Mouse (Mus musculus) liver, embryonic 11.5 days (tissue): ENCODE data around the gene Ankrd40. TPM values are rescaled to one million over a fixed set of nuclear protein-coding genes. Genes with fewer than 3 reads are reported as not detected.

ENCODE experiments used
- ATAC-seq: fragments of 200-750 bp; cut with Nextera tagmentation; replicated peaks from 2 replicates; pipeline ENCODE4 v1.8.0; 2017; ENCODE audit warnings: moderate number of reproducible peaks, mild to moderate bottlenecking, moderate TSS enrichment, moderate library complexity; ENCODE audit not compliant: low FRiP score
- DNase-seq: peaks from one replicate; pipeline ENCODE4 v3.0.0-alpha.2; 2017; ENCODE audit warnings: low spot score
- H3K27ac ChIP-seq: fragments of 300-500 bp; sonication (generic); 2 replicates; pipeline ENCODE4 v1.5.1; 2014; ENCODE audit warnings: mild to moderate bottlenecking, low read depth, low read length, control low read depth
- H3K27me3 ChIP-seq: fragments of 300-500 bp; sonication (generic); replicated peaks from 2 replicates; pipeline ENCODE4 v1.6.1; 2014; ENCODE audit warnings: low read length, mixed read lengths; ENCODE audit not compliant: control insufficient read depth, insufficient read depth
- H3K36me3 ChIP-seq: fragments of 300-500 bp; sonication (generic); 2 replicates; pipeline ENCODE4 v1.6.1; 2014; ENCODE audit warnings: mild to moderate bottlenecking, low read length, moderate library complexity, mixed read lengths; ENCODE audit not compliant: control insufficient read depth, insufficient read depth
- H3K4me1 ChIP-seq: fragments of 300-500 bp; sonication (generic); replicated peaks from 2 replicates; pipeline ENCODE4 v1.6.1; 2014; ENCODE audit warnings: low read length, mixed read lengths; ENCODE audit not compliant: control insufficient read depth, insufficient read depth
- H3K4me2 ChIP-seq: fragments of 300-500 bp; sonication (generic); 2 replicates; pipeline ENCODE4 v1.6.1; 2014; ENCODE audit warnings: mild to moderate bottlenecking, control low read depth, moderate library complexity
- H3K4me3 ChIP-seq: fragments of 300-500 bp; sonication (generic); 2 replicates; pipeline ENCODE4 v1.5.1; 2014; ENCODE audit warnings: low read depth, low read length, control low read depth
- H3K9ac ChIP-seq: fragments of 300-500 bp; sonication (generic); 2 replicates; pipeline ENCODE4 v1.6.1; 2014; ENCODE audit warnings: low read depth, low read length, control low read depth
- H3K9me3 ChIP-seq: fragments of 300-500 bp; sonication (generic); 2 replicates; pipeline ENCODE4 v1.6.1; 2016; ENCODE audit warnings: low read length, inconsistent platforms, mixed read lengths; ENCODE audit not compliant: control insufficient read depth
- WGBS: fragments of 180-500 bp; shearing (Covaris S2); extraction: QIAGEN DNeasy Blood & Tissue Kit; methylation state at CpG from one replicate; pipeline ENCODE4 v1.1.7; 2014; 5-methylcytosine and 5-hydroxymethylcytosine counted together
- polyA plus RNA-seq: library from polyadenylated mRNA; unstranded; fragments of >200 nt; fragmentation: Nextera tagmentation; extraction: Ambion mirVana; gene quantifications from 2 replicates; pipeline ENCODE4 v1.2.1, GENCODE M21; 2014

Ankrd40 gene
- polyA plus RNA-seq, 1 experiment from 2014 or later = 12.7 TPM

GRCm38 (mm10) chr11:94343955-94344358, 16.2 kb downstream of the Ankrd40 start:
- H3K4me1 ChIP-seq = peaks cover 15% of the 10 kb centered on the region
- H3K9me3 ChIP-seq = no peaks in the 10 kb centered on the region
- no peak overlapping the region for H3K4me3 ChIP-seq
- WGBS = 56% methylated on average over 5 of the region's 5 CpGs
- no peak overlapping the region for H3K4me2 ChIP-seq
- H3K9ac ChIP-seq = no peak overlapping the region
- DNase-seq (no peak), ATAC-seq (no peak)
- no peak overlapping the region for H3K27ac ChIP-seq
- H3K27me3 ChIP-seq = peaks cover 7% of the 10 kb centered on the region
- H3K36me3 ChIP-seq = no peaks in the 10 kb centered on the region

- DNase-seq = no peak
- H3K9me3 ChIP-seq = no peaks in the 10 kb centered on the region
- peaks cover 15% of the 10 kb centered on the region for H3K4me1 ChIP-seq
These were observed 16.7 kb downstream of the Ankrd40 start for GRCm38 (mm10) chr11:94344470-94344869.

GRCm38 (mm10) chr11:94345926-94346325, 18.1 kb downstream of the Ankrd40 start:
- Histone ChIP-seq H3K27me3 (peaks cover 7% of the 10 kb centered on the region), H3K9ac (no peak overlapping the region), H3K4me1 (peaks cover 28% of the 10 kb centered on the region), H3K4me2 (no peak overlapping the region), H3K27ac (no peak overlapping the region), H3K36me3 (no peaks in the 10 kb centered on the region), H3K4me3 (no peak overlapping the region), H3K9me3 (no peaks in the 10 kb centered on the region)
- no peak for ATAC-seq
- DNase-seq = no peak
- WGBS = 81% methylated on average over 10 of the region's 10 CpGs

More at GRCm38 (mm10) chr11:94344470-94344869, 16.7 kb downstream of the Ankrd40 start:
- Histone ChIP-seq H3K27ac (no peak overlapping the region), H3K9ac (no peak overlapping the region), H3K4me3 (no peak overlapping the region), H3K4me2 (no peak overlapping the region), H3K36me3 (no peaks in the 10 kb centered on the region), H3K27me3 (peaks cover 7% of the 10 kb centered on the region)
- WGBS = 41% methylated on average over 1 of the region's 1 CpGs
- ATAC-seq = no peak

GRCm38 (mm10) chr11:94346611-94347010, 18.8 kb downstream of the Ankrd40 start:
- no peak overlapping the region for H3K4me3 ChIP-seq
- H3K36me3 ChIP-seq = no peaks in the 10 kb centered on the region
- peaks cover 35% of the 10 kb centered on the region for H3K4me1 ChIP-seq
- H3K27me3 ChIP-seq = peaks cover 7% of the 10 kb centered on the region
- H3K9me3 ChIP-seq = no peaks in the 10 kb centered on the region
- no peak overlapping the region for H3K27ac ChIP-seq
- DNase-seq = no peak
- H3K4me2 ChIP-seq = no peak overlapping the region
- no peak overlapping the region for H3K9ac ChIP-seq
- no peak for ATAC-seq
- WGBS = 53% methylated on average over 3 of the region's 3 CpGs

DNA sequence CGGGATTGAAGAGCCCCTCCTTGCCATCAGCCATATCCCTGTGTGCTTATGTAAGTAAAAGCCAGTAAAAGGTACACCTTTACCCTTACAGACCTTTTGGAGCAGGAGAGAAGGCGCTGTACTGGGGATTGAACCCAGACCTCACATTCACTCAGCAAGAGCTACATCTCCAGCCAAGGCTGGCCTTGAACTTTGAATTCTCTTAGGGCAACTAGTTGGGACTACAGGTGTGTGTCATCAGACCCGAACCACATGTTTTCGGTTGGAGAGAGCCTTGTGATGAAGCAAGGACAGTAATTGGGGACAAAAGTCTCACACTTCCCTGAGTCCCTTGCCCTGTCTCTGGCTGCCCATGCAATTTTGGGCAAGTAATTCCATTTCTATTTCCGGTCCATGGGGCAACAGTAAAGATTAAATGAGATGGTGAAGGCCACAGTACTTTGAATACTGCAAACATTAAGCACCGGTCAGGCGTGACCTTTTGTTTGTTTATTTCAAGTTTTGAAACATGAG, 19.3 kb downstream of the Ankrd40 start:
- ATAC-seq (no peak), DNase-seq (no peak)
- WGBS = 78% methylated on average over 7 of the region's 7 CpGs
- Histone ChIP-seq H3K4me1 (peaks cover 30% of the 10 kb centered on the region), H3K4me2 (no peak overlapping the region), H3K27ac (no peak overlapping the region), H3K36me3 (no peaks in the 10 kb centered on the region), H3K9me3 (no peaks in the 10 kb centered on the region), H3K9ac (no peak overlapping the region), H3K4me3 (no peak overlapping the region), H3K27me3 (peaks cover 7% of the 10 kb centered on the region)

DNA sequence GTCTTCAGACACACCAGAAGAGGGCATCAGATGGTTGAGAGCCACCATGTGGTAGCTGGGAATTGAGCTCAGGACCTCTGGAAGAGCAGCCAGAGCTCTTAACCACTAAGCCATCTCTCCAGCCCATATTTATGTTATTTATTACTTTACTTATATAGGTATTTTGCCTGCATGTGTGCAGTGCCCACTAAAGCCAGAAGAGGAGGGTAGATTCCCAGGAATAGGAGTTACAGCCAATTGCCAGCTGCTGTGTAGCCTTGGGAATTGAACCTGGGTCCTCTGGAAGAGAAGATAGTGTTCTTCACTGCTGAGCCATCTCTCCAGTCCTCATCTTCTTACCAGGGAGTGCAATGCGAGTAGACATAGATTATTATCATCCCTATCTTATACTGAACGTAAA, 22.0 kb downstream of the Ankrd40 start:
- 44% methylated on average over 2 of the region's 2 CpGs for WGBS
- no peaks in the 10 kb centered on the region for H3K36me3 ChIP-seq
- no peak overlapping the region; the same call in 1 of the 2 replicates for H3K4me2 ChIP-seq
- no peak for ATAC-seq
- H3K9ac ChIP-seq = no peak overlapping the region
- H3K4me3 ChIP-seq = no peak overlapping the region
- H3K4me1 ChIP-seq = peaks cover 20% of the 10 kb centered on the region
- no peaks in the 10 kb centered on the region for H3K9me3 ChIP-seq
- H3K27ac ChIP-seq = no peak overlapping the region
- H3K27me3 ChIP-seq = peaks cover 22% of the 10 kb centered on the region
- no peak for DNase-seq

DNA sequence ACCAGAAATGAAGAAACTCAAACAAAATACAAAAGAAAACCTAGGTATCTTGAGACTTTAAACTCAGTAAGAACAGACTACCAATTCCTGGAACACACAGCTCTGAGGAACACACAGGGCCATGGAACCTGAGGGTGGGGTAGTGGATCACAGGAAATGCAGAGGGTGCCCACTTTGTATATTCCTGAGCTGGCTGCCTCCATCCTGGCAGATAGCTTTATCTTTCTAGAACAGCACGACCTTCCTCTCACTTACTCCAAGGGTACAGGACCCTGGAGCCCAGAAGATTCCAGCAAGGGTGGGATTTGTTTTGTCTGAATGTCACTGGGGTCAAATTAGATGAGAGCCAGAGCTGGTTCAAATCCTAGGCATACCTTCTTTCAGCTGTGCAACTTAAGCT, 22.5 kb downstream of the Ankrd40 start:
- Histone ChIP-seq H3K9me3 (no peaks in the 10 kb centered on the region), H3K4me3 (no peak overlapping the region), H3K27ac (no peak overlapping the region), H3K4me1 (peaks cover 20% of the 10 kb centered on the region), H3K27me3 (peaks cover 20% of the 10 kb centered on the region), H3K9ac (no peak overlapping the region), H3K36me3 (no peaks in the 10 kb centered on the region), H3K4me2 (peak overlapping the region; percentile 33)
- DNase-seq (no peak), ATAC-seq (peak; percentile 64)
- 19% methylated on average over 1 of the region's 1 CpGs for WGBS

DNA sequence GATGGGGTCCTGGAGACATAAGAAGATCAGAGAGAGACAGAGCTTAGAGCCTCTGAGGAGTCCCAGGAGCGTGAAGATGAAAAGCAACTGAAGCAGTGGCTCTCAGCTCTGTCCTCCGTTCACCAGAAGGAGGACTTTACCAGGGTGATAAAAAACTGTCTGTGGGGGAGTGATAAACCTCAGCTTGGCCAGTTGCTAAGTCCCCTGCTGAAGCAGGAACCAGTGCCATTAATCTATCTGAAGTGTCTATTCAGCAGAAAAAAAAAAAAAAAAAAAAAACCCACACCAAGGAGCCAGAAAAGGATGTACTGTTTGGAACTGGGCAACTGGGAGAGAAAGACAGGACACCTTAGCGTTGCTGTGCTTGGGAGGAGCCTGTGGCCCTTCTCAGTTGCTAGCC, 23.3 kb downstream of the Ankrd40 start:
- Histone ChIP-seq H3K27me3 (peaks cover 16% of the 10 kb centered on the region), H3K4me1 (peaks cover 20% of the 10 kb centered on the region), H3K9ac (no peak overlapping the region), H3K27ac (0 out of 2 replicates have a peak overlapping the region, but pooled peaks have one; percentile 21), H3K4me2 (peak overlapping the region; percentile 33), H3K4me3 (no peak overlapping the region), H3K9me3 (no peaks in the 10 kb centered on the region), H3K36me3 (no peaks in the 10 kb centered on the region)
- 16% methylated on average over 3 of the region's 3 CpGs for whole genome bisulfite sequencing
- DNase-seq (no peak), ATAC-seq (peak; percentile 80)

- DNase-seq (no peak), ATAC-seq (no peak)
- Histone ChIP-seq H3K4me3 (no peak overlapping the region), H3K36me3 (no peaks in the 10 kb centered on the region), H3K9me3 (no peaks in the 10 kb centered on the region), H3K27ac (no peak overlapping the region), H3K4me2 (no peak overlapping the region), H3K4me1 (peaks cover 10% of the 10 kb centered on the region), H3K27me3 (peaks cover 18% of the 10 kb centered on the region), H3K9ac (no peak overlapping the region)
- WGBS = 82% methylated on average over 9 of the region's 9 CpGs
These were observed 27.9 kb downstream of the Ankrd40 start for GRCm38 (mm10) chr11:94355521-94356217.
